Mouse (Mus musculus): ENCODE measurements around the gene Nipsnap1. TPM values are rescaled to one million over a fixed set of nuclear protein-coding genes. Genes with fewer than 3 reads are reported as not detected.

The Nipsnap1 gene
- polyA plus RNA-seq, 1 experiment from 2014 or later: 119 TPM

GRCm38 (mm10) chr11:4838235-4838634 is 35.5 kb upstream of the Nipsnap1 start:
- H3K9me3 ChIP-seq (ENCODE audit: control insufficient read depth, low read length): no peaks in the 10 kb centered on the region
- no peak for ATAC-seq
- H3K4me3 ChIP-seq (ENCODE audit: low read length): no peak overlapping the region
- peaks cover 6% of the 10 kb centered on the region; the same call in 1 of the 2 replicates for H3K4me1 ChIP-seq (ENCODE audit: control insufficient read depth, insufficient read depth, low read length)
- no peak overlapping the region for H3K27ac ChIP-seq (ENCODE audit: low read length)
- H3K4me2 ChIP-seq (ENCODE audit: low read depth, low read length): no peak overlapping the region
- H3K9ac ChIP-seq (ENCODE audit: low read depth, low read length): no peak overlapping the region
- H3K27me3 ChIP-seq (replicated peaks; ENCODE audit: control insufficient read depth, insufficient read depth, low read length): no peaks in the 10 kb centered on the region
- H3K36me3 ChIP-seq (ENCODE audit: control insufficient read depth, insufficient read depth, low read length): no peaks in the 10 kb centered on the region
- WGBS: 88% methylated on average over 1 of the region's 1 CpGs

GRCm38 (mm10) chr11:4840942-4841526 is 32.7 kb upstream of the Nipsnap1 start:
- no peaks in the 10 kb centered on the region for H3K9me3 ChIP-seq (ENCODE audit: control insufficient read depth, low read length)
- H3K27me3 ChIP-seq (replicated peaks; ENCODE audit: control insufficient read depth, insufficient read depth, low read length): no peaks in the 10 kb centered on the region
- H3K4me1 ChIP-seq (ENCODE audit: control insufficient read depth, insufficient read depth, low read length): no peaks in the 10 kb centered on the region
- ATAC-seq: no peak
- no peak overlapping the region for H3K27ac ChIP-seq (ENCODE audit: low read length)
- WGBS: 87% methylated on average over 3 of the region's 3 CpGs
- no peak overlapping the region for H3K4me3 ChIP-seq (ENCODE audit: low read length)
- no peak overlapping the region for H3K9ac ChIP-seq (ENCODE audit: low read depth, low read length)
- no peak overlapping the region for H3K4me2 ChIP-seq (ENCODE audit: low read depth, low read length)
- no peaks in the 10 kb centered on the region for H3K36me3 ChIP-seq (ENCODE audit: control insufficient read depth, insufficient read depth, low read length)

GRCm38 (mm10) chr11:4848483-4849248 is 25.1 kb upstream of the Nipsnap1 start:
- Histone ChIP-seq H3K36me3 (ENCODE audit: control insufficient read depth, insufficient read depth, low read length) (no peaks in the 10 kb centered on the region), H3K9ac (ENCODE audit: low read depth, low read length) (peak overlapping the region; percentile 99), H3K27ac (ENCODE audit: low read length) (peak overlapping the region; percentile 87), H3K9me3 (ENCODE audit: control insufficient read depth, low read length) (no peaks in the 10 kb centered on the region), H3K4me2 (ENCODE audit: low read depth, low read length) (peak overlapping the region; percentile 54), H3K27me3 (replicated peaks; ENCODE audit: control insufficient read depth, insufficient read depth, low read length) (no peaks in the 10 kb centered on the region), H3K4me3 (ENCODE audit: low read length) (peak overlapping the region; percentile 100), H3K4me1 (ENCODE audit: control insufficient read depth, insufficient read depth, low read length) (peaks cover 6% of the 10 kb centered on the region)
- peak; percentile 39 for ATAC-seq
- WGBS: under 1% methylated on average over 50 of the region's 50 CpGs

- Histone ChIP-seq H3K4me1 (ENCODE audit: control insufficient read depth, insufficient read depth, low read length) (peaks cover 6% of the 10 kb centered on the region), H3K9ac (ENCODE audit: low read depth, low read length) (peak within 1 kb of the TSS; percentile 99), H3K4me3 (ENCODE audit: low read length) (peak within 1 kb of the TSS; percentile 100), H3K4me2 (ENCODE audit: low read depth, low read length) (peak within 1 kb of the TSS; percentile 56), H3K36me3 (ENCODE audit: control insufficient read depth, insufficient read depth, low read length) (no peaks in the 10 kb centered on the region), H3K9me3 (ENCODE audit: control insufficient read depth, low read length) (no peaks in the 10 kb centered on the region), H3K27ac (ENCODE audit: low read length) (peak within 1 kb of the TSS; percentile 87), H3K27me3 (replicated peaks; ENCODE audit: control insufficient read depth, insufficient read depth, low read length) (no peaks in the 10 kb centered on the region)
- peak; percentile 100 for ATAC-seq
- WGBS: under 1% methylated on average over 60 of the region's 60 CpGs
These were observed 24.4 kb upstream of the Nipsnap1 start, which contains the start of gene Nf2 for GRCm38 (mm10) chr11:4849258-4849943. Gene Nf2 (minus strand): TSS chr11:4849536.

GRCm38 (mm10) chr11:4850404-4850803 is 23.3 kb upstream of the Nipsnap1 start:
- Histone ChIP-seq H3K9ac (ENCODE audit: low read depth, low read length) (no peak overlapping the region), H3K27ac (ENCODE audit: low read length) (no peak overlapping the region), H3K36me3 (ENCODE audit: control insufficient read depth, insufficient read depth, low read length) (no peaks in the 10 kb centered on the region), H3K4me1 (ENCODE audit: control insufficient read depth, insufficient read depth, low read length) (peaks cover 6% of the 10 kb centered on the region), H3K9me3 (ENCODE audit: control insufficient read depth, low read length) (no peaks in the 10 kb centered on the region), H3K4me3 (ENCODE audit: low read length) (no peak overlapping the region), H3K27me3 (replicated peaks; ENCODE audit: control insufficient read depth, insufficient read depth, low read length) (no peaks in the 10 kb centered on the region), H3K4me2 (ENCODE audit: low read depth, low read length) (no peak overlapping the region)
- WGBS: 92% methylated on average over 2 of the region's 2 CpGs
- ATAC-seq: no peak

GRCm38 (mm10) chr11:4853021-4853420 is 20.7 kb upstream of the Nipsnap1 start:
- H3K36me3 ChIP-seq (ENCODE audit: control insufficient read depth, insufficient read depth, low read length): no peaks in the 10 kb centered on the region
- no peak overlapping the region for H3K9ac ChIP-seq (ENCODE audit: low read depth, low read length)
- H3K9me3 ChIP-seq (ENCODE audit: control insufficient read depth, low read length): no peaks in the 10 kb centered on the region
- H3K27me3 ChIP-seq (replicated peaks; ENCODE audit: control insufficient read depth, insufficient read depth, low read length): no peaks in the 10 kb centered on the region
- ATAC-seq: no peak
- peaks cover 2% of the 10 kb centered on the region for H3K4me1 ChIP-seq (ENCODE audit: control insufficient read depth, insufficient read depth, low read length)
- H3K4me3 ChIP-seq (ENCODE audit: low read length): no peak overlapping the region
- H3K27ac ChIP-seq (ENCODE audit: low read length): no peak overlapping the region
- H3K4me2 ChIP-seq (ENCODE audit: low read depth, low read length): no peak overlapping the region

GRCm38 (mm10) chr11:4854181-4854580 is 19.6 kb upstream of the Nipsnap1 start:
- Histone ChIP-seq H3K4me2 (ENCODE audit: low read depth, low read length) (no peak overlapping the region), H3K9ac (ENCODE audit: low read depth, low read length) (no peak overlapping the region), H3K27ac (ENCODE audit: low read length) (no peak overlapping the region), H3K36me3 (ENCODE audit: control insufficient read depth, insufficient read depth, low read length) (no peaks in the 10 kb centered on the region), H3K4me3 (ENCODE audit: low read length) (no peak overlapping the region), H3K4me1 (ENCODE audit: control insufficient read depth, insufficient read depth, low read length) (no peaks in the 10 kb centered on the region), H3K27me3 (replicated peaks; ENCODE audit: control insufficient read depth, insufficient read depth, low read length) (no peaks in the 10 kb centered on the region), H3K9me3 (ENCODE audit: control insufficient read depth, low read length) (no peaks in the 10 kb centered on the region)
- WGBS: 93% methylated on average over 5 of the region's 5 CpGs
- no peak for ATAC-seq

GRCm38 (mm10) chr11:4858416-4858815 is 15.3 kb upstream of the Nipsnap1 start:
- no peak for ATAC-seq
- 55% methylated on average over 2 of the region's 2 CpGs for WGBS
- Histone ChIP-seq H3K4me3 (ENCODE audit: low read length) (no peak overlapping the region), H3K27ac (ENCODE audit: low read length) (no peak overlapping the region), H3K4me1 (ENCODE audit: control insufficient read depth, insufficient read depth, low read length) (no peaks in the 10 kb centered on the region), H3K9me3 (ENCODE audit: control insufficient read depth, low read length) (no peaks in the 10 kb centered on the region), H3K36me3 (ENCODE audit: control insufficient read depth, insufficient read depth, low read length) (no peaks in the 10 kb centered on the region), H3K9ac (ENCODE audit: low read depth, low read length) (no peak overlapping the region), H3K4me2 (ENCODE audit: low read depth, low read length) (no peak overlapping the region), H3K27me3 (replicated peaks; ENCODE audit: control insufficient read depth, insufficient read depth, low read length) (no peaks in the 10 kb centered on the region)

- Histone ChIP-seq H3K27me3 (replicated peaks; ENCODE audit: control insufficient read depth, insufficient read depth, low read length) (no peaks in the 10 kb centered on the region), H3K4me3 (ENCODE audit: low read length) (no peak overlapping the region), H3K9ac (ENCODE audit: low read depth, low read length) (no peak overlapping the region), H3K36me3 (ENCODE audit: control insufficient read depth, insufficient read depth, low read length) (no peaks in the 10 kb centered on the region), H3K27ac (ENCODE audit: low read length) (no peak overlapping the region), H3K4me2 (ENCODE audit: low read depth, low read length) (no peak overlapping the region), H3K4me1 (ENCODE audit: control insufficient read depth, insufficient read depth, low read length) (no peaks in the 10 kb centered on the region), H3K9me3 (ENCODE audit: control insufficient read depth, low read length) (no peaks in the 10 kb centered on the region)
- 66% methylated on average over 1 of the region's 1 CpGs for WGBS
- ATAC-seq: no peak
These were observed 12.8 kb upstream of the Nipsnap1 start for GRCm38 (mm10) chr11:4860986-4861385.
